Mouse (Mus musculus) kidney, embryonic 15.5 days (tissue): Measurements from ENCODE around the gene Slc17a5. TPM values are rescaled to one million over a fixed set of nuclear protein-coding genes. Genes with fewer than 3 reads are reported as not detected.

Source experiments
- ATAC-seq: fragments of 200-750 bp; cut with Nextera tagmentation; replicated peaks from 2 replicates; pipeline ENCODE4 v1.8.0; 2017; ENCODE audit warnings: moderate TSS enrichment; ENCODE audit not compliant: low FRiP score
- H3K27ac ChIP-seq: fragments of 300-500 bp; sonication (generic); 2 replicates; pipeline ENCODE4 v1.5.1; 2015; ENCODE audit warnings: mild to moderate bottlenecking, inconsistent platforms
- H3K27me3 ChIP-seq: fragments of 300-500 bp; sonication (generic); 2 replicates; pipeline ENCODE4 v1.6.1; 2015; ENCODE audit warnings: inconsistent platforms
- H3K36me3 ChIP-seq: fragments of 300-500 bp; sonication (generic); 2 replicates; pipeline ENCODE4 v1.6.1; 2015; ENCODE audit warnings: inconsistent platforms
- H3K4me1 ChIP-seq: fragments of 300-500 bp; sonication (generic); 2 replicates; pipeline ENCODE4 v1.6.1; 2015; ENCODE audit warnings: inconsistent platforms
- H3K4me2 ChIP-seq: fragments of 300-500 bp; sonication (generic); 2 replicates; pipeline ENCODE4 v1.6.1; 2015; ENCODE audit warnings: moderate library complexity, mild to moderate bottlenecking, inconsistent platforms
- H3K4me3 ChIP-seq: fragments of 300-500 bp; sonication (generic); replicated peaks from 2 replicates; pipeline ENCODE4 v1.5.1; 2015; ENCODE audit warnings: mild to moderate bottlenecking, inconsistent platforms
- H3K9ac ChIP-seq: fragments of 300-500 bp; sonication (generic); 2 replicates; pipeline ENCODE4 v1.6.1; 2015; ENCODE audit warnings: mild to moderate bottlenecking, inconsistent platforms
- H3K9me3 ChIP-seq: fragments of 300-500 bp; sonication (generic); replicated peaks from 2 replicates; pipeline ENCODE4 v1.6.1; 2016; ENCODE audit warnings: inconsistent platforms
- WGBS: fragments of 180-500 bp; shearing (Covaris S2); methylation state at CpG from one replicate; pipeline ENCODE4 v1.1.7; 2015; ENCODE audit warnings: mixed read lengths; 5-methylcytosine and 5-hydroxymethylcytosine counted together
- polyA plus RNA-seq: library from polyadenylated mRNA; unstranded; fragments of >200 nt; fragmentation: Nextera tagmentation; extraction: Ambion mirVana; gene quantifications from 2 replicates; pipeline ENCODE4 v1.2.1, GENCODE M21; 2015

The Slc17a5 gene
- polyA plus RNA-seq, 1 experiment from 2014 or later = 17.8 TPM

DNA sequence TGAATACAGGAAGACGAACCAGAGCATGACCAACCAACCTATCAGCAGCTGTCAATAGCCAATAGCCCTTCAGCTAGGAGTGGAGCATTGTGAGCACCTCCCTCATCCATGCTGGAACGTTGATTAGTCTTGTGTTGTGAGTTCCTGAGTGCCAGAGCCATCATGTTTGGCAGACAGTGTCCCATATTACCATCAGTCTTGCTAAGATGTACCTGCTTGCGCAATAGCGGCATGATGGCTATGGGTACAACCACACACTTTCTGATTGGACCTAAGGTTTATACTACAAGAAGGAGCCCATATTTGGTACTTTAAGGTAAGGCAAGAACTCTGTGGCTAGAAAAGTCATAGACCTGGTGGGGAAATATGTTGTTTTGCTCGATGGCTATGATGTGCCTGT is 76.1 kb downstream of the Slc17a5 start:
- WGBS = 96% methylated on average over 5 of the region's 5 CpGs
- H3K27ac ChIP-seq = no peak overlapping the region
- no peak for ATAC-seq
- H3K4me2 ChIP-seq = no peak overlapping the region
- H3K4me1 ChIP-seq = no peaks in the 10 kb centered on the region
- H3K36me3 ChIP-seq = no peaks in the 10 kb centered on the region
- no peaks in the 10 kb centered on the region for H3K27me3 ChIP-seq
- H3K4me3 ChIP-seq = no peak overlapping the region
- H3K9ac ChIP-seq = no peak overlapping the region
- no peaks in the 10 kb centered on the region for H3K9me3 ChIP-seq

DNA sequence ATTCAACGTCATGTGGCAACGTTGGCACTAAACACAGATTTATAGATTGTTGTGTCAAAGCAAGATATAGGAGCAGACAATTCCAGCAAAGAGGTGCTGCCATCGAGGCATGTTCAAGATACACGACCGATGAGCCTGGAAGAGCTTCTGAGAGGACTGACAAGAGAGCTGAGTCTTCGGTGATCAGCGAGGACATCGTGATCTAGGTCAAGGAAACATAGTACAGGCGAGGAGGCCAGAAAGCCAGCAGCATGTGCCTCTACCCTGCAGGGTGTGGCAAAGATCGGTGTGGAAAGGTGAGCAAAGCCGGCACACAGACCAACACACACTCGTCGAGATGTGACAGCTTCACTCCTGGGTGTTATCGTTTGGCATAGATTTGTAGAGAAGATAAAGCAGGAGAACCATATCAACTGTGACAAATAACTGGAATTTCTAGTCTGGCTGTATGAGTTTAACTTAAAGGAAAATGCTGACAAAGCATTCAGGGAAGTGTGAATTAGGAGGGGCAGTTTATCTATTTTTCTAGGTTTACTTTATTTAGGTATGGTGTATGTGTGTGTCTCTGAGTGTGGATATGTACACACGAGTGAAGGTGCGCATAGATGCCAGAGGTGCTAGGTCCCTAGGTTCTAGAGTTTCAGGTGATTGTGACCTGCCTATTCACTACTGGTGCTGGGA is 79.6 kb downstream of the Slc17a5 start:
- Histone ChIP-seq H3K36me3 (no peaks in the 10 kb centered on the region), H3K27me3 (no peaks in the 10 kb centered on the region), H3K27ac (no peak overlapping the region), H3K4me1 (peaks cover 12% of the 10 kb centered on the region), H3K9ac (no peak overlapping the region), H3K9me3 (no peaks in the 10 kb centered on the region), H3K4me2 (no peak overlapping the region), H3K4me3 (no peak overlapping the region)
- 83% methylated on average over 16 of the region's 16 CpGs for WGBS
- ATAC-seq = no peak

DNA sequence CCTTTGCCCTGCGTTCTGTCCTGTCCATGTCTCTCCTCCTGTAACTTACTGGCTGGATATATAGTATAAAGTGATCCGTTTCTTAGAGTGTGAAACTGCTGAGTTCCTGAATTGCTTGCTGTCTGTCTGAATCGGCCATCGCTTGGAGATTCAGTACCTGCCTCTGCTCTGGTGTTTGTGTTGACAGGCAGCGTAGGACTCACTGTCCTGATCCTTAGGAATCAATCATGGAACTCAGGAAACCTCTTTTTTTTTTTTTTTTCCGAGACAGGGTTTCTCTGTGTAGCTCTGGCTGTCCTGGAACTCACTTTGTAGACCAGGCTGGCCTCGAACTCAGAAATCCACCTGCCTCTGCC is 81.1 kb downstream of the Slc17a5 start:
- no peak overlapping the region for H3K4me2 ChIP-seq
- H3K9ac ChIP-seq = no peak overlapping the region
- 80% methylated on average over 7 of the region's 7 CpGs for WGBS
- H3K27me3 ChIP-seq = no peaks in the 10 kb centered on the region
- no peak overlapping the region for H3K4me3 ChIP-seq
- H3K36me3 ChIP-seq = no peaks in the 10 kb centered on the region
- H3K27ac ChIP-seq = peak overlapping the region; percentile 78
- H3K4me1 ChIP-seq = peaks cover 22% of the 10 kb centered on the region
- no peaks in the 10 kb centered on the region for H3K9me3 ChIP-seq
- ATAC-seq = no peak

DNA sequence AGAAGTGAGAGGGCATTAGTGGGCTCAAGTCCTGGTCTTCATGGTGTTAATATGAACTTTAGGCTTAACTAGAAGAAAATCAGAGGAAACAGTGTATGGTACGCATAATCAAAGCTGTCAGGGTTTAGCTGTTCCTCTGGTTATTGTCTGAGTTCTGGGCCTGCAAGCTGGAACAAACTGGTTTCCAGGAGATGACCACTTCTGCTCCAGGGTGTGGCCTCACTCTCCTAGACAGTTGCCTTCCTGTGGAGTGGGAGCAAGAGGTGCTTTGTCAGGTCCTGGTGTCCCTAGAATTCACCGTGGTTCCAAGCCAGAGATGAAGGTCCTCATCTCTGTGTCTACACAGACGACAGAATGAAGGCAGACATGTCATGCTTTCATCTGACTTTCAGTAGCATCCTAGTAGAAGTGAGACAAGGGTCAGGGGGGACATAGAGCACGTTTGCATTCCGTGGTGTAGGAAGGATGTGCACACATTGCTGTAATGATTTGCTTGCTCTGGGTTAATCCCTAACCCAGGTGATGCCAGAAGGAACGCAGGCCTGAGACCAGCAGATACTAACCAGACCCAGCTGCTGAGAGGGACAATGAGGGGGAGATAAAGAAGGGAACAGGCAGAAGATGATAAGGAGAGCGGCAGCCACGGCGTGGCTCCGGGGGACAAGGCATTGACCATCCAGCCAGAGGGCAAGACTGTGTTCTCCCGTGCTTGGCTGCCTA is 81.7 kb downstream of the Slc17a5 start:
- no peaks in the 10 kb centered on the region for H3K9me3 ChIP-seq
- peak; percentile 82 for ATAC-seq
- H3K4me1 ChIP-seq = peaks cover 22% of the 10 kb centered on the region
- H3K4me3 ChIP-seq = no peak overlapping the region
- H3K27ac ChIP-seq = peak overlapping the region; percentile 78
- no peak overlapping the region for H3K4me2 ChIP-seq
- no peak overlapping the region for H3K9ac ChIP-seq
- H3K36me3 ChIP-seq = no peaks in the 10 kb centered on the region
- no peaks in the 10 kb centered on the region for H3K27me3 ChIP-seq
- WGBS = 59% methylated on average over 11 of the region's 11 CpGs

DNA sequence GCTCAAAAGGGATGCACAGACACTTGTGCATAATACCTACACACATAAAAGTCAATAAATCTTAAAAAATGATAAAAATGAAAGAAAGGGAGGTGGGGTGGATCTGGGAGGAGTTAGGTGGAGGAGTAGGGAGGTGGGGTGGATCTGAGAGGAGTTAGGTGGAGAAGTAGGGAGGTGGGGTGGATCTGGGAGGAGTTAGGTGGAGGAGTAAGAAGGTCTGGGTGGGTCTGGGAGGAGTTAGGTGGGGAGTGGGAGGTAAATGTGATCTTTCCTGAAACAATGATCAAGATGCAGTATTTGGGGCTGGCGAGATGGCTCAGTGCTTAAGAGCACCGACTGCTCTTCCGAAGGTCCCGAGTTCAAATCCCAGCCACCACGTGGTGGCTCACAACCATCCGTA is 82.6 kb downstream of the Slc17a5 start:
- no peak overlapping the region for H3K9ac ChIP-seq
- H3K36me3 ChIP-seq = no peaks in the 10 kb centered on the region
- peaks cover 22% of the 10 kb centered on the region for H3K4me1 ChIP-seq
- H3K27me3 ChIP-seq = no peaks in the 10 kb centered on the region
- no peak overlapping the region for H3K4me3 ChIP-seq
- no peaks in the 10 kb centered on the region for H3K9me3 ChIP-seq
- H3K4me2 ChIP-seq = no peak overlapping the region
- ATAC-seq = no peak
- no peak overlapping the region for H3K27ac ChIP-seq
- WGBS = 84% methylated on average over 6 of the region's 6 CpGs

DNA sequence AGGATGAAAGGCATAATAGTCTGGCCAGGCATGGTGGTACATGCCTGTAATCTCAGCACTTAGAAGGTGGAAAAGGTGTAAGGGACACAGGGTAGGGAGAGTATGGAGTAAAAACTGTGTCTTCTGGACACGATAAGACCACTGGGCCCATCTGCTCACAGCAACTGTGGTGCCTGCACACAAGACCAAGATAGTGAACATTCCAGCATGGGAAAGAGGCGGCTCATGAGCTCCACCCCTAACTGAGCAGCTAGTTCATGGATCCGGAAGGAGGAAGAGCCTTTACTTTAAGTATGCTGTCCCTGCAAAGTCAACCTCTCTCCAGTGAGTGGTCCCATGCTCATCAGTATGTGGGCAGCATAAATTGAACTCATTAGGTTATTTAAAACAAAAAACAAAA is 83.2 kb downstream of the Slc17a5 start:
- Histone ChIP-seq H3K4me3 (no peak overlapping the region), H3K27ac (no peak overlapping the region), H3K9ac (no peak overlapping the region), H3K4me1 (peaks cover 22% of the 10 kb centered on the region), H3K27me3 (no peaks in the 10 kb centered on the region), H3K4me2 (no peak overlapping the region), H3K36me3 (no peaks in the 10 kb centered on the region), H3K9me3 (no peaks in the 10 kb centered on the region)
- WGBS = 75% methylated on average over 3 of the region's 3 CpGs
- no peak for ATAC-seq

DNA sequence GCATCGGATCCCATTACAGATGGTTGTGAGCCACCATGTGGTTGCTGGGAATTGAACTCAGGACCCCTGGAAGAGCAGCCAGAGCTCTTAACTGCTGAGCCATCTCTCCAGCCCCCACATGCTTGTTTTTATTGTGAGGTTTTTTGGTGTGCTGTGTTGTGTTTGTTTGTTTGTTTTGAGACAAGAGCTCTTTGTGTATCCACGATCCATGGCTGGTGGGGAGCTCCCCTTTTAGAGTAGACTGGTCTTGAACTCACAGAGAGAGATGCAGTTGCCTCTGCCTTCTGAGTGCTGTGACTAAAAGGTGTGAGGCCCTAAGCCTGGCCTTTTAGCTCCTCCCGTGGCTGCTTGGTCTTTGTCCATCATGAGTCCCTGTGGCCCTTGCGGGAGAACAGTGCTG is 83.7 kb downstream of the Slc17a5 start:
- no peaks in the 10 kb centered on the region for H3K9me3 ChIP-seq
- H3K4me3 ChIP-seq = no peak overlapping the region
- no peak overlapping the region for H3K4me2 ChIP-seq
- H3K36me3 ChIP-seq = no peaks in the 10 kb centered on the region
- no peak overlapping the region for H3K9ac ChIP-seq
- no peak overlapping the region for H3K27ac ChIP-seq
- H3K4me1 ChIP-seq = peaks cover 22% of the 10 kb centered on the region
- 78% methylated on average over 4 of the region's 4 CpGs for WGBS
- no peak for ATAC-seq
- no peaks in the 10 kb centered on the region for H3K27me3 ChIP-seq

DNA sequence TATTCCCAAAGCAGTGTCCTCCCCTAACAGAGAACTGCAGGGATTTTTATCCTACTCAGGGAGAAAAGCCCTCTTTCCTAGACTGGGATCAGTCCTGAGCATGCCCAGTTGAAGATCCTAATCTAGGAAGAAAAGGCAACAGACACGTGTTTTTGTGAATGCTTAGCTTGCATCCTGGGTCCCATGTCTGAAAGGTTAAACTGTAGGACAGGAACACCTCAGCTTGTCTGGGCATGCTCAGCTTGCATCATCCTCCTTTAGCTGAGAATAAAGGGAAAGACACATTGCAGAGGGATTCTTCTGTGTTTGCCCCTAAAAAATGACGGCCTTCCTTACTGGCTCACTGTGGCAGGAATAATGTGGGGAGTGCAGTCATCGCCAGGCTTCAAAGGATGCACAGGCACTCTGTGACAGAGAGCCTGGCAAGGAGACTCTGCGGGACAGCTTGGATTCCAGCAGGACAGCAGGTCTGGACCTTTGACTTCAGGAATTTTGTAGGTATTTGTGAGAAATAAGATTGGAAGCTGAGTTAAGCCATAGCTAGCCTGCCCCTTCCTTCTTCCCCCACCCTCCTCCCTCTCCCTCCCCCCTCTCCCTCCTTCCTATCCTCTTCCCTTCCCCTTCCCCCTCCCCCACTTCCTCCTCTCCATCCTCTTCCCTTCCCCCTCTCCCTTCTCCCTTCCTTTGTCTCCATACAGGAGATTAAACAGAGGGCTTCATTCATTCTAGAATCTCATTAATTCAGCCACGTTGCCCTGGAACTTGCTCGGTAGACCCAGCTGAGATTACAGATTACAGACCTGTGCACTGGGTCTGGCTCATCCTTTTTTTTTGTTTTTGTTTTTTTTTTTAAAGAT is 84.4 kb downstream of the Slc17a5 start:
- H3K36me3 ChIP-seq = no peaks in the 10 kb centered on the region
- 18% methylated on average over 6 of the region's 6 CpGs for WGBS
- H3K9ac ChIP-seq = no peak overlapping the region; the same call in 1 of the 2 replicates
- H3K9me3 ChIP-seq = no peaks in the 10 kb centered on the region
- peak overlapping the region; percentile 38; the same call in 1 of the 2 replicates for H3K27ac ChIP-seq
- peak; percentile 35; the same call in 1 of the 2 replicates for ATAC-seq
- H3K4me1 ChIP-seq = peaks cover 22% of the 10 kb centered on the region
- no peaks in the 10 kb centered on the region for H3K27me3 ChIP-seq
- H3K4me2 ChIP-seq = no peak overlapping the region
- no peak overlapping the region for H3K4me3 ChIP-seq

DNA sequence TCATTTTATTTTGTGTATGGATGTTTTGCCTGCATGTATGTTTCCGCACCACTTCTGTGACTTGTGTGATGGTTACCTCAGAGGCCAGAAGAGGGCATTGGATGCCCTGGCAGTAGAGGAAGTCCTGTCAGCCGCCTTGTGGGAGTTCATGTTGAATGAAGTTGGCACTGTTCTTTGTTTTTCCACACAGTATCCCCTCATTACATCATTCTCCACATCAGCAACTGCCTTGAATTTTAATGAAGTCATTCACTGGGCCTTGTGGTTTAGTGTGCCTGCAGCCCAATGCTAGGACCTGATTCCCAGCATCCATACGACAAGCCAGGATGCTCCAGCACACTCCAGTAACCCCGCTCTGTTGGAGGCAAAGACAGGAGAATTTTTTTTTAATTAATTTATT is 86.6 kb downstream of the Slc17a5 start:
- 79% methylated on average over 4 of the region's 4 CpGs for WGBS

DNA sequence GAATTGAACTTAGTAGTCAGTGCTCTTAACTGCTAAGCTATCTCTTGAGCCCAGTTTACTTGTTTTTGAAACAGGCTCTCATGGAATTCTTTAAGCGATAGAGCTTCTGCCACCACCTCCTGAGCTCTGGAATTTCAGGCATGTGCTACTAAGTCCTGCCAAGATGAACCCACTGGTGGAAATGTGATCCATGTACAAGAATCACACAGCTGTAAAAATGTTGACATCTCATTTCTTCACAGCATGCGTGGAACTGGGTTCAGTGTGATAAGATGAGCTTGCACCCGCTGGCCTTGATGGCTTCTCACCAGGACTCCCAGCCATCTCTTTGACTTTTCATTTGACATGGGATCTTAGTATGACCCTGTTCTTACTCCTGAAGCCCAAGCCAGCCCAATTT is 87.5 kb downstream of the Slc17a5 start:
- 58% methylated on average over 3 of the region's 3 CpGs for WGBS
- Histone ChIP-seq H3K36me3 (no peaks in the 10 kb centered on the region), H3K4me2 (no peak overlapping the region), H3K4me3 (no peak overlapping the region), H3K4me1 (peaks cover 13% of the 10 kb centered on the region), H3K27ac (no peak overlapping the region), H3K27me3 (no peaks in the 10 kb centered on the region), H3K9ac (no peak overlapping the region), H3K9me3 (no peaks in the 10 kb centered on the region)
- ATAC-seq = no peak

More for the DNA sequence above, 86.6 kb downstream of the Slc17a5 start:
- no peak overlapping the region for H3K27ac ChIP-seq
- peaks cover 19% of the 10 kb centered on the region for H3K4me1 ChIP-seq
- no peak overlapping the region for H3K4me3 ChIP-seq
- no peaks in the 10 kb centered on the region for H3K9me3 ChIP-seq
- H3K27me3 ChIP-seq = no peaks in the 10 kb centered on the region
- H3K4me2 ChIP-seq = no peak overlapping the region
- ATAC-seq = no peak
- no peak overlapping the region for H3K9ac ChIP-seq
- H3K36me3 ChIP-seq = no peaks in the 10 kb centered on the region

DNA sequence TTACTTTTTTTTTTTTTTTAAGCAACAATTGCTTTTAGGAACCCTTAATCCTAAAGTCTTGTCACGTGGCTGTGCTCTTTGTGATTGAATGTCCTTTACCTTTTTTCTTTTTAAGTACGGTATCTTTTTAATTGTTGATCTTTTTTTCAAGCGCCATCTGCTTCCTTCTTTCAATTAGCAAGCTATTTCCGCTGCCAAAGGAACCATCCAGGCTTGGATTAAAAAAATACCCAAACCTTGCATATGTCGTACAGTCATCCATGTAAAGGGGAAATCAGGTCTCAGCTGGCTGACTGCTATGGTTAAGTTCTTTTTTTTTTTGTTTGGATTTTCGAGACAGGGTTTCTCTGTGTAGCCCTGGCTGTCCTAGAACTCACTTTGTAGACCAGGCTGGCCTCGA is 94.7 kb downstream of the Slc17a5 start:
- H3K36me3 ChIP-seq = no peaks in the 10 kb centered on the region
- ATAC-seq = no peak
- H3K9me3 ChIP-seq = no peaks in the 10 kb centered on the region
- no peak overlapping the region for H3K4me2 ChIP-seq
- no peaks in the 10 kb centered on the region for H3K4me1 ChIP-seq
- H3K27ac ChIP-seq = no peak overlapping the region
- no peaks in the 10 kb centered on the region for H3K27me3 ChIP-seq
- 78% methylated on average over 7 of the region's 7 CpGs for WGBS
- H3K9ac ChIP-seq = no peak overlapping the region
- no peak overlapping the region for H3K4me3 ChIP-seq

DNA sequence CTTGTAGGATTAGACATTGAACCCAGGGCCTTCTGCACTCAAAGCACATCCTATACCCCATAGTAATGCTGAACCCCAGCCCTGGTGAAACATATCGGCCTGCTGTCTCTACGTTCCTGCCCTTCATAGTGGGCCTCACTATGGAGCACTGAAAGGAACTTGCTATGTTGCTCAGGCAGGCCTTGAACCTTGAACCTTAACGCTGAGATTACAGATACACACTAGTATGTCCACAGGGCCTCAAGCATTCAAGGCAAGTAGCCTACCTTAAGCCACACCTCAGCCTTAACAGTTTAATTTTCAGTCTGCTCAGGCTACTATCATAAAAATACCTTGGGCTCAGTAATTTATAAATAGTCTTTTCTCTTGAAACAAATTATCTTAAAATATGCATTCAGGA is 95.6 kb downstream of the Slc17a5 start:
- Histone ChIP-seq H3K27ac (no peak overlapping the region), H3K4me3 (no peak overlapping the region), H3K4me1 (no peaks in the 10 kb centered on the region), H3K9me3 (no peaks in the 10 kb centered on the region), H3K9ac (no peak overlapping the region), H3K4me2 (no peak overlapping the region), H3K27me3 (no peaks in the 10 kb centered on the region), H3K36me3 (no peaks in the 10 kb centered on the region)
- 93% methylated on average over 3 of the region's 3 CpGs for WGBS
- no peak for ATAC-seq
